Mouse (Mus musculus) gastrocnemius, adult 18-20 months (tissue): ENCODE measurements around the gene Cstf1. TPM values are rescaled to one million over a fixed set of nuclear protein-coding genes. Genes with fewer than 3 reads are reported as not detected.

Experiments used
- DNase-seq: peaks from one replicate; pipeline ENCODE4 v3.0.0; 2021; ENCODE audit warnings: low spot score
- total RNA-seq, 2 experiments: library from RNA; stranded (reverse); gene quantifications; 2 replicates each; pipeline ENCODE4 v1.2.3; 2021

Gene Cstf1
- total RNA-seq, 2 experiments from 2014 or later: 17.3 to 17.6 TPM

DNA sequence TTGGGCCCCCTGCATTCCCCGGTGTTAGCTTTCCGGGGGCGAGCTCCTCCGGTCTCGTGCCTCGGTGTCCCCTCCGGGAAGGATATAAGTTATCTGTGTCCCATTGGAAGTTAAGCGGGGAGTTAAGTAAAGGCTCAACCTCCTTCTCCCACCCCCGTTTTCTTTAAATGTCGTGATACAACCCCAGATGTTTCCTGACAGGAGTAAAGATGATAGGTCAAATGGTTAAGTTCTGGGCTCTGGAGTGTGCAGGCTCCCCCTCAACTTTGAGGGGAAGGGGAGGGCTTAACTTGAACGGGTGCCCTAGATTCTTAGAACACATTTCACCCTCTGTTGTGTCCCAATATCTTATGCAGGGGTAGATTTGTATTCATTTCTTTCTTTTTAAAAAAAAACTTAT, 777 bp downstream of the Cstf1 start:
- DNase-seq: no peak

GRCm38 (mm10) chr2:172376551-172376950, 6.1 kb downstream of the Cstf1 start:
- DNase-seq: peak; percentile 61

GRCm38 (mm10) chr2:172376999-172377515, 6.6 kb downstream of the Cstf1 start:
- no peak for DNase-seq

GRCm38 (mm10) chr2:172378332-172378731, 7.9 kb downstream of the Cstf1 start:
- DNase-seq: no peak

DNA sequence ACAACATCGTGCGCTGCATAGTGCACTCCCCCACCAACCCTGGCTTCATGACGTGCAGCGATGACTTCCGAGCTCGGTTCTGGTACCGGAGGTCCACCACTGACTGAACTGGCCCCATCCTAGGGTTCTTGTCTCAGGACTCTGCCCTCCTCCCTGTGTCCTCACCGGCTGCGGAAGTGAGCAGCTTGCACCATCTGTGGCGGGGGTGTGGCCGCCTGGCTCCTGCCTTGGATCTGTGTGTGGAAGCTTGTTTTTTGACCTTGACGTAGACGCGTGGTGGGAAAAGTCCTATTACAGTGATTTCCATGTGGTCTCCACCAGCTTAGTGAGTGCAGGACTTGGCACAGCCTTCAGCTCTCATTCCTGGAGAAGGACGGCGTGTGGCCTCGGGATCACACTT, 10.0 kb downstream of the Cstf1 start:
- DNase-seq: no peak

GRCm38 (mm10) chr2:172381341-172381740, 10.9 kb downstream of the Cstf1 start:
- no peak for DNase-seq

DNA sequence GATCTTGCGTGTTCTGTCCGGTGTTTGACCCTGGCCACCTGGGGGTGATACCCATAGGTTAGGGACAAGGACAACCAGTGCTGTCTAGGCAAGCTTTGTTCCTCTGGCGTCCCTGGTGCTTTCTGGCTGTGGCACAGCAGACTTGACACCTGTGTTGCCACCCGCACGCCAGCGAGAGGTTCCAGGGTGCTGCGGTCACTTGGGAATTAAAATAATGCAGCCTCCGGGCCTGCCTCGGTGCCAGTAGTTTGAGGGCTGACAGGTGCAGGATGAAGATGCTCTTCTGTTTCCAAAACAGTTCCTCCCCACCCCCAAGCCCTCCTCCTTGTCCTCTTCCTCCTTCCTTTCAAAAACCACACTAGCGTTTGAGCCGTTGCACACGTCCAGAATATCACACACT, 11.4 kb downstream of the Cstf1 start:
- no peak for DNase-seq

GRCm38 (mm10) chr2:172384715-172385114, 14.2 kb downstream of the Cstf1 start:
- no peak for DNase-seq

DNA sequence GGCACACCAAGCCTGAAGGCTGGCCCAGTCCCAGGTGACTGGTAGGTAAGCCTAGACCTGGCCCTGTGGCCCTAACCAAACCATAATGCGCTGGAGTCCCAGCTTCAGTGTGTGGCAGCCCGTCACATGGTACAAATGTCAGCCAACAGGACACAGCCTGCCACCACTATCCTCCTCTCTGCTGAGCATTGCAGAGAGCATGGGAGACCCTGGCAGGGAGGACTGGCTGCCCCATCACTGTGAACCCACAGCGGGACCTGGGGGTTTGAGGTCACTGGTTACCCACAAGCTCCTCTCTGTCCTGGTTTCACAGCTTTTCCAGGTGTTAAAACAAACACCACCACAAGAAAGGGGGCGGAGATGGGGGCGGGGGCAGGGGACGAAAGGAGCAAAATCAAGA, 19.9 kb downstream of the Cstf1 start:
- DNase-seq: no peak

GRCm38 (mm10) chr2:172392041-172392521, 21.6 kb downstream of the Cstf1 start:
- no peak for DNase-seq

GRCm38 (mm10) chr2:172393391-172394051, 23.0 kb downstream of the Cstf1 start, which contains the start of gene Cass4:
Gene Cass4 (plus strand): TSS chr2:172393794.
- DNase-seq: no peak

DNA sequence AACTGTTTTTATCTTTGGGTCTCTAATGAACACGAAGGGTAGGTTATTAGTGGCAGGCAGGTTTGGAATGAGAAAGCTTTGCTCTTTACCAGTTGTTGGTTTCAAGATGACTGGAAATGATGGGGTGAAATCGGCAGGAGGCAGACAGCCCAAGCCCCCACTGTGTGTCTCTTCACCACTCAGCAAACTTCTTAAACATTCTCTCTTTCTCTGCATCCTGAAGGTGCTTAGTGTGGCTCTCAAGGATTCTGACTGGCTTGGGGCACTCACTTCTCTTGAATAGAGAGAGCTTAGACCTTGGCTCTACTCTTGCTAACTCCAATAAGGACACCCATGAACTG, 23.5 kb downstream of the Cstf1 start:
- no peak for DNase-seq

- no peak for DNase-seq
These were observed 24.2 kb downstream of the Cstf1 start for GRCm38 (mm10) chr2:172394671-172395070.

DNA sequence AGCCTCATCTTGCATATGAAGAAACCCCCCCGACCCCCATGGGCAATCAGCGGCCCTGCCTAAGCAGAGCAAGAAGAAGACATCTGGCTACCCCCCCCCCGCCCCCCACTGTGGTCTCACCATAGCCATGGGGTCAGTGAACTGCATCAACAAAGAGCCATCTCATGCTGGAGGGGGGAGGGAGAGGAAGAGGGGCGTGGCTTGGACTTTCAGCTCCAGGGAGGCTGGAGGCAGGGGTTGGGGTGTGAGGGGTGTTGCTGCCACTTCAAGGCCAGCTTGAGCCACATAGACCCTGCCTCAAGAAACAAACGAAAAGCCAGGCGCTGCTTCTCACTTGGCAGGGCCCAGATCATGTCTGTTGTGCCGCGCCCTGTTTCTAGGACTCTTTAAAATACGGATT, 25.5 kb downstream of the Cstf1 start:
- DNase-seq: no peak

DNA sequence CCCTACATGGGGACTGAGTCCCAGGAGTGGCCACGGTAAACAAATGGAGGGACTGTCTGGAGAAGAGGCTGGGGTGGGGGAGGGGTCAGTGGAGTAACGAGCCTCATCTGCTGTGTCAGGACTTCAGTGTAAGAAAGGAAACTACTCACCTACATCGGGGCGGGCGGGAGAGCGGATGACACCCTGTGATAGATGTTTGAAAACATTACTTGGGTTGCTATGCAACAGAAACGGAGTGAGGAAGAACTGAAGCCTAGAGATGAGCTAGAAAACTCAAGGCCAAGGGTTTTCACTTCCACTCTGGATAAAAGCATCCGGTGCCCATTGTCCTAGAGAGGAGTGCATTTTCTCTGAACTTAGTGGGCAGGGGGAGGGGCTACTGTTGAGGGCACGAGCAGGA, 29.4 kb downstream of the Cstf1 start:
- no peak for DNase-seq

DNA sequence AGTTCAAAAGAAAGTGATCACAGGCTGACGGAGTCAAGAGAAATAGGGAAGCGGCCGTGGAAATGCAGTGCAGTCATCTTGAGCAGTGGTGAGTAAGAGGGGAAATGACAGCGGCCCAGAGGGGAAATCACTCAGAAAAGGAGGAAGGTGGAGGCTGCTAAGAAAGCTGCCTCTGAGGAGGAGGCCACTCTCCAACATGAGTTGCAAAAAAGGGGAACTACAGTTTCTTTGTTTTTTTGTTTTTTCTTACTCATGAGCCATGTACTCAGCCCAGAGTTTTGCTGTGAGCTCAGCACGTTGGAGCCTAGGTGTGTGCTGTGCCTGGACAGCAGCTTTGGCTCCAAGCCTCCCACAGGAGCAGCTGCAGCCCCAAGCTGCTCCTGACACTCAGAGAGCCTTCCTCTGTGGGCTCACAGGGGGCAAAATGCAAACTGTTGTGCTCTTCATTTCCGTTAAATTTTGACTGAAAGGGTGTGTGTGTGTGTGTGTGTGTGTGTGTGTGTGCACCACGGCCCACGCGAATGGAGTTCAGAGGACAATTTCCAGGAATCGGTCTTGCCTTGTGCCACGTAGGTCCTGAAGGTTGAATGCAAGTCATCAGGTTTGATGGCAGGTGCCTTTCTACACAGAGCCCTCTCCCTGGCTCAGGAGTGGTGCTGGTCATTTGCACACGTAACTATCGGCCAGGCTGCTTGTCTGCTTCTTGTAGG, 30.8 kb downstream of the Cstf1 start:
- DNase-seq: no peak

DNA sequence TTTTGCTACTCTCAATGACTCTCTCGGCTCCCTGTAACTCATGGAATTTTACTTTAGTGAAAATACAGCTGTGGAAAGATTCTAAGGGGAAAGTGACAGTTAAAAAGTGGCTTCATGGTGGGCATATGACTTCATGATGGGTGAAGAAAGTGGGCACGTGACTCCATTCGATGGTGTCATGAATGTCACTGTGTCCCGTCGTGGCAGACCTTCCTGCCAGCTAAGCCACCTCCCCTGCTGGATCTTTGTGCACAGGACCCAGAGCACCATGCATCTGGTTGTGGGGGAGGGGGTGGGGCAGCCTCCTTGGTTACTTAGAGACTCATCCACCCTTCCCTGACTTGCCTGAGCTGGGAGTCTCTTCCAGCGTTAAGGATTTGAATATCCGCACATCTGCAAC, 33.8 kb downstream of the Cstf1 start:
- DNase-seq: no peak

GRCm38 (mm10) chr2:172405011-172405410, 34.5 kb downstream of the Cstf1 start:
- DNase-seq: no peak

GRCm38 (mm10) chr2:172406173-172406572, 35.7 kb downstream of the Cstf1 start:
- DNase-seq: no peak

DNA sequence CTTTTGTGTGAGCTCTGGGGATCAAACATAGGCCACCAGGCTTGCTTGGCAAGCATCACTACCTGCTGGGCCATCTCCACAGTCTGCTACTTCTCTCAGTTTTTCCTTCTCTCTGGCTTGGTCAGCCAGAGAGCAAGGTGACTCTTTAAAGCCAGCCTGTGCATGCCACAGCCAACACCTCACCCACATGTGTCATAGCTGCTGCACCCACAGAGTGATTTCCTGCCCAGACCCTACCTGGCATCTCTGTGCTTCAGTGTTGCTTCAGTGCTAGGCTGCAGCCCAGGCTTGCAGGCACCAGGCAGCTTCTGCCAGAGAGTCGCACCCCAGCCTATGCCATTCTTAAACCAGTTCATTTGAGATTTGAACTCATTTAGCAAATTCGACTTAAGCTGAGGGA, 37.0 kb downstream of the Cstf1 start:
- DNase-seq: no peak

- no peak for DNase-seq
These were observed 40.2 kb downstream of the Cstf1 start for GRCm38 (mm10) chr2:172410686-172411085.

GRCm38 (mm10) chr2:172411091-172411490, 40.6 kb downstream of the Cstf1 start:
- DNase-seq: no peak

GRCm38 (mm10) chr2:172412454-172412853, 42.0 kb downstream of the Cstf1 start:
- DNase-seq: no peak
